Mouse (Mus musculus) left cerebral cortex, adult 8-10 months (tissue): ENCODE data around the gene Avil. TPM values are rescaled to one million over a fixed set of nuclear protein-coding genes. Genes with fewer than 3 reads are reported as not detected.

Experiments used
- DNase-seq, 2 experiments: peaks; one replicate each; pipeline ENCODE4 v3.0.0; 2022; ENCODE audit warnings: low spot score in 2 of 2
- total RNA-seq, 4 experiments: library from RNA; stranded (reverse); gene quantifications; 2 replicates each; pipeline ENCODE4 v1.2.4; 2022

Avil gene
- under 1 TPM; 0.13 to 0.21 (median 0.17) TPM for total RNA-seq

GRCm38 (mm10) chr10:127000529-127000928 lies at the start of gene Avil:
Avil (plus strand) TSS chr10:127000709.
- no peak for DNase-seq

GRCm38 (mm10) chr10:126952375-126952774 lies 48.1 kb upstream of the Avil start:
- DNase-seq: no peak

GRCm38 (mm10) chr10:126953029-126953471 lies 47.5 kb upstream of the Avil start:
- peak in 1 of 2 experiments; percentile 74 for DNase-seq

GRCm38 (mm10) chr10:126956692-126957358 lies 43.7 kb upstream of the Avil start:
- DNase-seq: no peak

GRCm38 (mm10) chr10:126957359-126958107 lies 43.0 kb upstream of the Avil start:
- peak; percentile 57 to 72 for DNase-seq

GRCm38 (mm10) chr10:126960496-126960895 lies 40.0 kb upstream of the Avil start:
- no peak for DNase-seq

GRCm38 (mm10) chr10:126961757-126962156 lies 38.8 kb upstream of the Avil start:
- no peak for DNase-seq

GRCm38 (mm10) chr10:126962271-126962965 lies 38.1 kb upstream of the Avil start:
- peak in 1 of 2 experiments; percentile 64 for DNase-seq

- no peak for DNase-seq
Observed at GRCm38 (mm10) chr10:126962966-126963330, 37.6 kb upstream of the Avil start.

- DNase-seq: no peak
Observed at GRCm38 (mm10) chr10:126963821-126964220, 36.7 kb upstream of the Avil start.

GRCm38 (mm10) chr10:126971363-126972050 lies 29.0 kb upstream of the Avil start:
- DNase-seq: no peak

- DNase-seq: no peak
Observed at GRCm38 (mm10) chr10:126972051-126972725, 28.3 kb upstream of the Avil start.

- no peak for DNase-seq
Observed at GRCm38 (mm10) chr10:126972988-126973387, 27.5 kb upstream of the Avil start.

GRCm38 (mm10) chr10:126975706-126976105 lies 24.8 kb upstream of the Avil start:
- no peak for DNase-seq

GRCm38 (mm10) chr10:126977076-126977475 lies 23.4 kb upstream of the Avil start:
- DNase-seq: no peak

GRCm38 (mm10) chr10:126978277-126978994 lies 22.1 kb upstream of the Avil start, which contains the start of gene Ctdsp2:
Ctdsp2 (plus strand) TSS chr10:126978717.
- DNase-seq: peak; percentile 97 to 100

- no peak for DNase-seq
Observed at GRCm38 (mm10) chr10:126979121-126979635, 21.3 kb upstream of the Avil start.

- peak; percentile 54 to 64 for DNase-seq
Observed at GRCm38 (mm10) chr10:126979636-126980151, 20.8 kb upstream of the Avil start.

GRCm38 (mm10) chr10:126980221-126980932 lies 20.1 kb upstream of the Avil start:
- DNase-seq: peak; percentile 43 to 61
